Mouse (Mus musculus): ENCODE data around the gene Stk38. TPM values are rescaled to one million over a fixed set of nuclear protein-coding genes. Genes with fewer than 3 reads are reported as not detected.
A peak's percentile ranks its signal among the peaks of the same experiment; 100 is the strongest.

Stk38 gene
- total RNA-seq, 1 experiment from 2014 or later, result 55.0 TPM

DNA sequence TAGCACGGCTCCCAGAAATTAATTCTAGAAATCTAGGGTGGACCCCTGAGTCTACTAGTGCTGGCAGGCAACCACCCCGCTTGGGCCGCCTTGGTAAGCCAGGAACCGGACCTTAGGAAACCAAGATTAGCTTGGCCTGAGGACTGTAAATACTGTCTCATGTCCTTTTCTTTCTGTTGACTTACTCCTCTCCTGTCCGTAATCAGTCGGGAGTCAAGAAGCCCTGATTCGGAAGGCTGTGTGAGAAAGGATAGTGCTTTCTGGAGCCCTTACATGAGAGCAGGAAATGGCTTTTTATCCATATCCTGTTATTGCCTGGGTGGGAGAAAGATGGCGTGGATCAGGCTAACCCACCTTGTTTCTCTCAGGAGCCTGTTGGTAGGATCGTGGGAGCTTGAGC is 54.5 kb downstream of the Stk38 start:
- peak; percentile 34 for DNase-seq

DNA sequence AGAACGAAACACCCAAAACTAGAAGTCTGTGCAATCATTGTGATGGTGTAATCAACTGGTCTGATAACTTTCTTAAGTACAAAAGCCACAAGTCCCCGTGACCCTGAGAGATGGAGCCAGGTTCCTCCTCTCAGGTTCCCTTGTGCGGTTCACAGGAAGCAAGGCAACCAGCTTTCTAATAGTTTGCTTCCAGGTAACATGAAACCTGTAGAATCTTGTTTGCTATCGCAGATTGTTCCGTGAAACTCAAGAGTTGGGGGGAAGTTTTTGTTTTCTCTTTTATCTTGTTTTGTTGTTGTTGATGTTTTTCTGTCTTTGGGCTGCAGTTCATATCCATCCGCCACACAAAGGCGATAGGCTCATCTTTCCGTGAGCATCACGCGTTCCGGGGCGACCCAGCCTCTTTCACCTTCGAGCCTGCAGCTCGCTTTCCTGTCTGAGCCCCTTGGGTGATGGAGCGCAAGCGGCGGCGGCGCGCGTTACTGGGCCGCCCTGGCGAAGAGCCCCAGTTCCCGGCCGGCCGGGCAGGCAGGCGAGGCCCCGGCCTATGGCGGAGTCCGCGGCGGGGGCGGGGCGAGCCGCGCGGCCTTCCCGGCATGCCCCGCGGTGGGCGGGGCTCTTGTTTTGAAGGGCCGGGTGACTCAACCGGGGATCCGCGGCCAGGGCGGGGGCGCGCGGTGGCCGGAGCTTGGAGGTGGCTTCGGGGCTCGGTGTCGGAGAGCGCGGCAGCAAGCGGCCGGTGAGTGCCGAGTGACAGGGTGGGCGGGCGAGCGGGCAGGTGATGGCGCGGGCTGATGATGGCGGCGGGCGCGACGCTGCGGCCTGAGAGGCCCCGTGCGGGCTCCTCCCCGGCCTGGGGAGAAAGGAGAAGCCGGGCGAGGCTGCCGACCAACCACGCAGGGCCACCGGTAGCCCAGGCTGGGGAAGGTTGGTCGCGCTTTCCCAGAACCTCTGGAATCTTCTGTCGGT is 55.7 kb downstream of the Stk38 start, which contains the start of gene Kctd20:
Gene Kctd20 (plus strand): TSS at position 120 of the 969 bp plus-strand sequence.
- DNase-seq, result peak; percentile 97

DNA sequence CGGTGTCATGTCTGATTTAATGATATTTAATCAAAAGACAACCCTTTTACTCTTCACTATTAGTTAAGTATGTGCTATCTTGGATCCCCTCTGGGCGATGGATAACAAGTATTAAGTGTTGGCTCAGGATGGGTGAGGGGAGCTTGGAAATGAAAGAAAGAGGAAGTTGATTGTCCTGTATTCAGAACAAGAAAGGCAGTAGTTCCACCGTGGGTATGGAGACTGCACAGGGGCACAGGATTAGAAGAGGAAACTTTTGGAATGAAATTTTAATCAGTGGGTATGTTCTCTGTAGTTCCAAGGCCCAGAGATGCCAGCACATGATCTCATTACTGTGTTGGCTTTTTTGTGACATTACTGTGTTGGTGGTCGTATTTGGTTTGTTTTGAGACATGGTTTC is 57.0 kb downstream of the Stk38 start:
- DNase-seq, result no peak

DNA sequence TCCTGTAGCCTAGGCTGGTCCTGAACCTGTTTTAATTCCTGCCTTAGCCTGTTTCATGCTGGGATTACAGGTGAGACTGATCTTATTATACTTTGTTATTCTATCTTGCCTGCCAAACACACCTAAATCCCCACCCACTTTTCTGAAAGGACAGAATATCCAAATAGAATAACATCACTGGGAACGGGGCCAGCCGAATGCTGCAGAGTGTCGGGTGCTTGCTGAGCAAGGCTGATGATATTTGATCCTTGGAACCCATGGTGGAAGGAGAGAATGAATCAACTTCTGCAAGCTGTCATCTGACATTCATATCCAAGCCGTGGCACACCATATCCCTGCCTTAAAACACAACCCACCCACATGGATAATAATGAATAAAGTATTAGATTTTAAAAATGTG is 59.1 kb downstream of the Stk38 start:
- peak; percentile 75 for DNase-seq

DNA sequence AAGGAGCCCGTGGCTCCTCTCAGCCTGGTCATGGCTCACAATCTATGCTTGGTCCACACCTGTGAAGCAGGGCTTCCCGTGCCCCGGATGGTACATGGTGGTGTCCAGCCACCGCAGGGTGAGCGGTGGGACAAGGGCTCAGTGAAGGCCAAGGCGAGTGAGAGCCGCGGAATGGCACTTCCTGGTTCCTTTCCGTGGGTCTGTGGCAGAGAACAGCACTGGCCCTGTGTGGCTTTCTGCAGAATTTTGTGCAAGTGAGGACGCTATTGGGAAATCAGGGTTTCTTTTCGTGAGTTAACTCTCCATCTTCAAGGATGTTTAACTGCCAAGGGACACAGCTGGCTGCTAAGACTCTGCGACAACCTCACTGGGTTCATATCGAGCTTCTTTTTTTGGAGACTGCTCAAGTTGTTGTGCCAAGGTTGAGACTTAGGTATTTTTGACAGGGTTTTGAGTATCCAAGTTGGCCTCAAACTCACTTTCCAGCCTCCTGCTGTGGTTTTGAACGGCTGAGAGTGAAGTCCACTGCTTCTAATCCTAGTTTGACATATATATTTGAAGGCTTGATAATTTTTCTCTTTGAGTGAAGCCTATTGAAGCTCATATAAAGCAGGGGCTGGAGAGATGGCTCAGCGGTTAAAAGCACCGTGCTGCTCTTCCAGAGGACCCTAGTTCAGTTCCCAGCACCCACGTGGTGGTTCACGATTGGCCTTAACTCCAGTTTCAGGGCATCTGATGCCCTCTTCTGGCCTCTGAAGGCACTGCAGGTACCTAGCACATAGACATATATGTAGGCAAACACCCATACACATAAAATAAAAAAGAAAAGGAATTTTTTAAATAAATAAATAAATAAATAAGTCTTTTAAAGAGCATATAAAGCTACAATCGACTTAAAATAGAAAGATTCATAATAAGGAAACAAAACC is 60.5 kb downstream of the Stk38 start:
- no peak for DNase-seq

DNA sequence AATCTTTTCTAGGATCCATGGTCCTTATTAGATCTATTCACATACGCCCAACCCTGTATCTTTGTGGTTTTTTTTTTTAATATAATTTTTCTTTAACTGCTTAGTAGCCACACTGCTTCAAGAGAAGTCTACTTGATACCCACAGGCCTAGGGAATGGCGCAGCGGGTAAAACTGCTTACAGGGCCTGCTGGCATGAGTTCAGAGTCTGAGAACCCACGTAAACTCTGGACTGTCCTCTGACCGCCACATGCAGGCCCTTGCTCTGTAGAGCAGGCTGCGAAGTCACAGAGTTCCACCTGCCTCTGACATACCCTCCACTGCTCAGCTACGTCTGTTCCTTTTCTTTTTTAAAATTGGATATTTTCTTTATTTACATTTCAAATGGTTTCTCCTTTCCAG is 63.3 kb downstream of the Stk38 start:
- DNase-seq, result no peak

DNA sequence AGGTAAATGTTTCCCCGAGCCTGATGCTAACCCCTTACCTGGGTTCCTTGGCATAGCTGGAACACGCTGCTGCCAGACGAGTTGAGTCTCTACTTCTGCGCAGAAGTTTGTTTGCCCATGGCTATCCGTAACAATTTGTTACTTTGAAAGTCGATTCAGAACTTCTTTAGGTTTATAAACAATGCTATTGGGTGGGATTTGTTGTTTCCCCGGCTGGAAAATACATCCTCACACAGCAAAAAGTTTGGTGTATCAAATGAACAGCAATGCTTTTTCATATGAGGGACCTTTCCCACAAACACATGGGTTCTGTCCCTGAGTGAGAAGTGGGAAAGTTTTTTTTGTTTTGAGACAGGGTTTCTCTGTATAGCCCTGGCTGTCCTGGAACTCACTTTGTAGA is 64.1 kb downstream of the Stk38 start, which contains the start of gene Pxt1:
Gene Pxt1 (minus strand): TSS at position 101 of the 400 bp plus-strand sequence.
- no peak for DNase-seq

DNA sequence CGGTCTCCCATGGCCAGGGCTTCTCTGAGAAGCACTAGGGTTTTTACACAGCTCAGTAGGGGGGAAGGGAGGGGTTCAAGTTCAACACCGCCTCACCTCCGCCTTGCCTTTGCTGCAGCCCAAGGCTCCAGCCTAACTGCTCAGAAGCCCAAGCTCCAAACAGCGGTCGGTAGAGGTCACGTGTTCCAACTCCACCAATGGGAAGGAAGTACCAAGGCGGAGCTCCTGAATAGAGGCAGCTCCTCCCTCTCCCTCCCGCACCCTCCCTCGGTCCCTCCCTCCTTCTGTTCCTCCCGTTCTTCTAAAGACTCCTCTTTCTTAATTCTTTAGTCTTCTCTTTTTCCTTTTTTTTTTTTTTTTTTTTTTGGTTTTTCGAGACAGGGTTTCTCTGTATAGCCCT is 65.7 kb downstream of the Stk38 start:
- DNase-seq, result peak; percentile 43

DNA sequence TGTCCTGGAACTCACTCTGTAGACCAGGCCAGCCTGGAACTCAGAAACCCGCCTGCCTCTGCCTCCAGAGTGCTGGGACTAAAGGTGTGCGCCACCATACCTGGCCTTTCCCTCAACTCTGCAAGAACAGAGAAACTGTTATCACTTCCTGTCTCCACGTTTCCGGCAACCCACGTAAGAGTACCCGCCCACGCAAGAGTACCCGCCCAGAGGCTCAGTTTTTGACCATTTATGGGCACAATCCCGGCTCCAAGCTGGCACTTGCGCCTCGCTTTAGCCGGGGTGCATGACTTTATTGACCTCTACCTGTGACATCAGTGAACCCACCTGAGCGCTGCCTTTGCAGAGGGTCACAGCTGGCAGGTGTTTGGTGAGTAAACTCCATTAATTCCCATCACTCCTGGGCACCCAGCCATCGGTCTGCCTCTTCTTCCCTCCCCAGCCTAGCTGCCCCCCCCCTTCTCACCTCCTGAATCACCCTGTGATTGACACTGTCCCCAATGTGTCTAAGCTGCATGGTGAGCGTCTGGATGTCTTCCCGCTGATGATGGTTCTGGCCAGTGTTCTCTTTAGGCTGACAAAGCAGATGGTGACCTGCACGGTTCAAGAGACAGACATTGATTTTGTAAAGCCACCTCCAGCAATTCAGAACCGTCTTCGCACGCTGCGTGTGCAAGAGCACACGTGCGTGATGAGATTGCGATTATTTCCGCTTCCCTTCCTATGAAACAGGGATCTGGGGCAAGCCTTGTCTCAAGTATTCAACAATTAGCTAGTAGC is 66.8 kb downstream of the Stk38 start:
- DNase-seq, result no peak

DNA sequence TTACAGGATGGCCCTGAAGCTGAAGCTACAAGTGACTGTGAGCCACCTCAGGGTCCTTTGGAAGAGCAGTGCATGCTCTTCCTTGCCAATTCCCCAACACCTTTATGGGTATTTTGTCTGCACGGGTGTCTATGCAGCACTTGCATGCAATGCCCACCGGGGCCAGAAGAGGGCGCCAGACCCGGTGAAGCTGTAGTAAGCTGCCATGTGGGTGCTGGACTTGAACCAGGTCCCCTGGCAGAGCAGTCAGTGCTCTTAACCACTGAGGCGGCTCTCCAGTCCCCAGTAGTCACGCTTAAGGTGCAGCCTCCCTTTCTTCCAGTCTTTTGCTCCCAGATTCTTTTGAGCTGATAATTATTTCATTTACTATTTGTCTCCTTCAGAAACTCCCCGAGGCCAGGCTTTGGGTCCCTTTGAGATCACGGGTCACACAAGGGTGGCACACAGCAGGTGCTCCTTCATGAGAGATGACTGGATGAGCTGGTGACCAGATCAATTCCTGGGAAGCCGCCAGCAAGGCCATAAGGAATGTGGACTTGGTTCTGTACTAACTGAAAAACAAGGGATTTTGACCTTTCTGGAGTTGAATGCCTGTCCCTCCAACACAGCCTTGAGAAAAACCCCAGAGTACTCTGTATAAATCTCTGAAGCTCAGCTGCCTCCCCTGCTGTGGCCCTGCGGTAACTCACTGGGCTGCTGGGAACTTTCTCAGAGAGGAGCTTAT is 71.0 kb downstream of the Stk38 start:
- DNase-seq, result peak; percentile 83

DNA sequence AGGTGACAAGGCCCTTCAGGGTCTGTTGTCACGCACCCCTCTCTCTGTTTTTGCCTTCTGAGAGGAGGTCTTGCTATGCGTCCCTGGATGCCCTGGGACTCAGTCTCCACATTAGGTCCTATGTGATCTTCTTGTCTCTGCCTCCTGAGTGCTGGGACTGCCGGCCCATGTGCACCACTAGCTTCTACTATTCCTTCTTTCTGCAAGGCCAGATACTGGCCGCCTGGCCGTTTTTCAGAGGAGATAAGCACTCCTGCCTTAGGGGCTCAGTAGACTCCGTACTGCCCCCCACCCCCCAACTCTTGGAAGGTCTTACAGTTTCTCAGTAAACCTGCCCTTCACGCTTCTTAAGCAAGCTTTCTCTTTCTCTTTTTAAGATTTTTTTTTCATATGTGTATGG is 71.7 kb downstream of the Stk38 start:
- no peak for DNase-seq

DNA sequence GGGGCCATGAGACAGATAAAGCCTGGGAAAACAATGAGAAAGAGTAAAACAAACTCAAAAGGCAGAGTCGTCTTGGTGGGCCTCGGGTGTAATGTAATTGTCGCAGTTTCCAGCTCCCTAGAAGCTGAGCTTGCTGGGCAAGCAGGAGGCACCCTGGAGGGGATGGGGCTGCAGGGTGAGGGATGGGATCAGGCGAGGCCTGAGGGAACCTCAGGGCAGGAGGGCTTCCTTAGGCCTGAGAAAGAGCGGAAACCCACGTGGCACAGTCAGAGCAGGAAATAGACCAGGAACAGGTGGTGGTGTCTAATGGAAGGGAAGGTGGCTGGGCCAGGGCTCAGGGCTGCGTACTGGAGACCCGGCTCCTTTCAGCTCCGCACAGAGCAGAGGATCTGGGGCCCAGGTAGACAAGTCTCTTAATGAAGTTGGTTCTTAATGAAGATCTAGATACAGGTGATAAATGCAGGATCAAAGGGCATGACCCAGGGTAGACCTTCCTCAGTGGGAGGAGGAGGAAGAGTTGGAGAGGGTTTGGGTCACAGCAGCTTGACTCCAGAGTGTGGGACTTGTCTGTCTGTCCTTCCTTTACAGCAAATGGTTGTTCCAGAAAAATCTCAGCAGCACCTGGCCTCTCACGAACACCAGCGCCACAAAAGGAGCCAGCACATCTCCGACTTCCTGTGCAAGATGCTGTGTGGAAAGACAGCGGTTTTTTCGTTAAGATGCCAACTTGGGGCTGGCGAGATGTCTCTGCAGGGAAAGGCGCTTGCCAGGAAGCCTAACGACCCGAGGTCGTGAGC is 73.5 kb downstream of the Stk38 start:
- DNase-seq, result no peak

DNA sequence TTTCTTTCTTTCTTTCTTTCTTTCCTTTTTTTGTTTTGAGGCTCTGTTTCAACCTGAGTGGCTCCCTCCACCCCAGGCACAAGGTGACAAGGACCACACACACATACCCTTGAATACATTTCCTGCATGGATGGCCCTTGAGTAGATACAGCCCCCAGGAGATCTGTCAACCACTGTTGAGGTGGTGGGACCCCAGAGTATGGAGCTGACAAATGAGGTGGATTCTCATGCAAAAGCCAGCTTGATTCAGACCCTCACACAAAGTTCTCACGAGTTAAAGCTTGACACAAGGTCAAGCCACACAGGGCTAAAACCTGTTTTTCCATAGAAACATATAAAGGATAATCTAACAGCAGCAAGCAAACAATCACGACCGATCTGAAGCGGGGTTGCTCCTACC is 75.5 kb downstream of the Stk38 start:
- DNase-seq, result no peak

DNA sequence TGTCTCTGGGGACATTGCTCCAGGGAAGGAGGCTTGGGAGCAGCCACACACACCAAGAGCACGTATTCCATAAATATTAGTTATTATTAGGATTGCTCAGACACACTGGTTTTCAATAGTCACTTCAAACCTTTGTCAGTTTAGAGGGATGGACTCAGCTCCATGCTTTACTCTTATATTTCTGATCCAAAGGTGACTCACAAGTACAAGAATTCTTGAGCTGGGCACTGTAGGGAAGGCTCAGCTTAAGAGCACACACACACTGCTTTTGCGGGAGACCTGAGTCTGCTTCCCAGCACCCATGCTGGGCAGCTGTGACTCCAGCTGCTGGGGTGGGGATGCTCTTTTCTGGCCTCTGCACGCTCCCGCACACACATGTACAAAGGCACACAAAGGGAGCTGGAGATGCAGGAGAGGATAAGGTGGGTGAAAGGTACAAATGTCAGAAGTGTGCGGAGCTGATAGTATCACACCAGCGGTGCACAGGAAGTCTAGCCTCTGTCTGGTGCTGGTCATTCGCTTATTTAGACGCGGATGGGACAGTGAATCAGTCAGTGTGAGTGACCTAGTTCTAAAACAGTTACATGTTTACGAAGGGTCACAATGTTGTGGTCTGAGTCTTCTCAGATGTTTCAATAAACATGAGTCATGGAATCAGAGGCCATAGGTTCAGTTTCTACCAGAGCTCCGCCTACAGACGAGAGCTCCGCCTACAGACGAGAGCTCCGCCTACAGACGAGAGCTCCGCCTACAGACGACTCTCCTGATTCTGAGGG is 76.2 kb downstream of the Stk38 start:
- DNase-seq, result no peak

DNA sequence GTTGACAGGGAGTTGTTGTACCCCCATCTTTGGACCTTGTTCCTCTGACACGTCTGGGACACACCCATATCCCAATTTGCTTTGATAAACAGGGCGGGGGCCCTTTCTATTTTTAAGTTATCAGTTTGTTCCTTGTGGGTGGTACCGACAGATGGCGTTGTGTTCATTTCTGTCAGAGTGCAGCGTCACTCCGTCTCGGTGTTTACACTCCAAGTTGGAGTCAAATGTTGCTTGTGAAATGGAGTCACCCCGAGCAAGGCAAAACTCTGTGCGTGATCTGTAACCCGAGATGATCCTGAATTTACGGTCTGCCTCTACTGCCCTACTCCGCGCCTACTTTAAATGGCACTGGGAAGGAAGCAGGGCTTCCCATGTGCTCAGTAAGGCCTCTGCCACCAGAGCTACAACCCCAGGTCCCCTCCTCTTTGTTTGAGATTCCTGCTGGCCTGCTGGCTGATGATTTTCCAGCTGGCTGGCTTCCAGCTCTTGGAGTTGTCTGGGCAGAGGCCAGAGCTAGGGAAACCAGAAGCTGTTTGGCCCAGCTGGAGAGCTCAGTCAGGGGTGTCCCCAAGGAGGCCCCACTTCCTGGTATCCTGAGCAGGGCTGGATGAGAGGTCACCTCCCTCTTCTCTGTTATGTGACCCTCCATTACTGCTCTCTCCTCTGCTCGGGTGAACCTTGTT is 77.3 kb downstream of the Stk38 start:
- DNase-seq, result peak; percentile 96

DNA sequence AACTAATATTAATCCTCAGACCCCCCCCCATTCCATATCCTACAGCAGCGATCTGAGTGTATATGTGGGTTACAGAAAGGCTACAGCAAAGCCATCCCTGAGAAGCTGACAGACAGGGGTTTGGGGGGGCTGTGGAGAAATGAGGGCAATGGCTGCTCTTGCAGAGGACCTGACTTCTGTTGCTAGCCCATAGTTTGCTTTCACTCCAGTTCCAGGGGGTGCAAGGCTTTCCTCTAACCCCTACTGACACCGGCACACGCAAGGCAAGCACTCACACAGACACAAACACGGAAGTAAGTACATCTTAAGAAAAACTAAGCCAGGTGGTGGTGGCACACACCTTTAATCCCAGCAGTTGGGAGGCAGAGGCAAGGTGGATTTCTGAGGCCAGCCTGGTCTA is 78.4 kb downstream of the Stk38 start:
- no peak for DNase-seq

DNA sequence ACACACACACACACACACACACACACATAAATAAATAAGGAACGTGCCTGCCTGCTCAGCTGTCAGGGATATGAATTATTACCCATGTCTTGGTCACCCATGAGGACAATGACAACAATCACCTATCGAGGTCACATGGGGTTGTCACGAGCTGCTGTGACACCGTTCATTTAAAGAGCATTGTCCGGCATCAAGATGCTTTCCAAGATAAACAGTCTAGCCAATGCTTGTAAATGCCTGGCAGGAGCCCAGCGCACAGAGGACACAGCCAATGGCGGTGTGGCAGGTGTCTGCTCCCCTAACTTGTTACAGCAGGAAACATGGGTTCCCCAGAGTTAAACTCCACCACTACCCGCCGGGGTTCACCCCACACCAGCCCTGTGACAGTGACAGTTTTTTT is 79.8 kb downstream of the Stk38 start:
- DNase-seq, result no peak

DNA sequence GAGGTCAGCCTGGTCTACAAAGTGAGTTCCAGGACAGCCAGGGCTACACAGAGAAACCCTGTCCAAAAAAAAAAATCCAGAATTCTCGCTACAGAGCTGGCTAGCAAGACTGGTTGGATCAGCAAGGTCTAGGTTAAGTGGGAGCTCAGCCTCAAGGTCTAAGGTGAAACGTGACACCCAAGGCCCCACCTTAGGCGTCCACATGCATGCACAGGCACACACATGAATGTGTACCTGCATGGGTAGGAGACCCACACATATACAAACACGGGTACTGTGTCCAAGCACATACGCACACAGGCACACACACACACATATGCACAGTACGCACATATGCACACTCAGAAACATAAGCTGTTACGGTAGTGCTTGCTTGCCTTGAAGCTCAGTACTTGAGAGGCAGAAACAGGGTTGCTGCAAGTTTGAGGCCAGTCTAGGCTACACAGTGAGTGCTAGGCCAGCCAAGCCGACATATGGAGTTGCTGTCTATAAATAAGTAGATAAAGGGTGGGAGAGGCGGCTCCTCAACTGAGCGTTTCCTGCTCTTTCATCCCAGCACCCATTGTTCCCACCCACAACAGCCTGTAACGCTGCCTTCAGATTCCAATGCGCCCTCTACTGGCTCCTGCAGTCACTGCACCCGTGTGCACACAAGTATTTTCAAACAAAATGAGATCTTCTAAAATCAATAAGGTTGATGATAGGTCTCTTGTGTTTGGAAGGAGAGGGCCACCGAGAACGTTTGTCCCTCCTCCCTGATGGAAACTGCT is 80.7 kb downstream of the Stk38 start:
- DNase-seq, result peak; percentile 78

Data from adrenal gland, postnatal 14 days (tissue).